Mouse (Mus musculus) forebrain, embryonic 13.5 days (tissue): ENCODE measurements at regions not wholly inside any gene's neighbourhood (a gene's known extent, or its start where the extent isn't known, plus 50 kb on each side); places are given as distances from the start of the nearest gene placed in this dataset.

ENCODE experiments used
- ATAC-seq: fragments of 200-750 bp; cut with Nextera tagmentation; 2 replicates; pipeline ENCODE4 v1.8.0; 2017
- H3K27ac ChIP-seq: fragments of 300-500 bp; sonication (generic); 2 replicates; pipeline ENCODE4 v1.5.1; 2015; ENCODE audit warnings: inconsistent platforms, mild to moderate bottlenecking, moderate library complexity
- H3K27me3 ChIP-seq: fragments of 300-500 bp; sonication (generic); 2 replicates; pipeline ENCODE4 v1.6.1; 2015; ENCODE audit warnings: mild to moderate bottlenecking, inconsistent platforms
- H3K36me3 ChIP-seq: fragments of 300-500 bp; sonication (generic); 2 replicates; pipeline ENCODE4 v1.6.1; 2015; ENCODE audit warnings: mild to moderate bottlenecking, inconsistent platforms; ENCODE audit not compliant: poor library complexity, severe bottlenecking
- H3K4me1 ChIP-seq: fragments of 300-500 bp; sonication (generic); 2 replicates; pipeline ENCODE4 v1.6.1; 2015; ENCODE audit warnings: inconsistent platforms
- H3K4me2 ChIP-seq: fragments of 300-500 bp; sonication (generic); 2 replicates; pipeline ENCODE4 v1.6.1; 2015; ENCODE audit warnings: inconsistent platforms, mild to moderate bottlenecking, moderate library complexity
- H3K4me3 ChIP-seq: fragments of 300-500 bp; sonication (generic); 2 replicates; pipeline ENCODE4 v1.5.1; 2015; ENCODE audit warnings: mild to moderate bottlenecking, inconsistent platforms
- H3K9ac ChIP-seq: fragments of 300-500 bp; sonication (generic); 2 replicates; pipeline ENCODE4 v1.6.1; 2015; ENCODE audit warnings: mild to moderate bottlenecking, inconsistent platforms
- H3K9me3 ChIP-seq: fragments of 300-500 bp; sonication (generic); replicated peaks from 2 replicates; pipeline ENCODE4 v1.6.1; 2016; ENCODE audit warnings: inconsistent platforms
- WGBS: fragments of 180-500 bp; shearing (Covaris S2); methylation state at CpG from one replicate; pipeline ENCODE4 v1.1.7; 2015; 5-methylcytosine and 5-hydroxymethylcytosine counted together

- Histone ChIP-seq H3K4me1 (no peaks in the 10 kb centered on the region), H3K36me3 (no peaks in the 10 kb centered on the region), H3K9ac (no peak overlapping the region), H3K4me2 (no peak overlapping the region), H3K9me3 (no peaks in the 10 kb centered on the region), H3K27me3 (no peaks in the 10 kb centered on the region), H3K27ac (no peak overlapping the region), H3K4me3 (no peak overlapping the region)
- peak; percentile 62; the same call in 1 of the 2 replicates for ATAC-seq
- 80% methylated on average over 2 of the region's 2 CpGs for WGBS
These were observed 166.6 kb downstream of the Cox7b2 start for GRCm38 (mm10) chr5:71381407-71381806.

GRCm38 (mm10) chr5:71366196-71366858, 181.7 kb downstream of the Cox7b2 start:
- ATAC-seq = no peak
- Histone ChIP-seq H3K9ac (no peak overlapping the region), H3K9me3 (no peaks in the 10 kb centered on the region), H3K4me1 (no peaks in the 10 kb centered on the region), H3K36me3 (no peaks in the 10 kb centered on the region), H3K4me2 (no peak overlapping the region), H3K27me3 (no peaks in the 10 kb centered on the region), H3K4me3 (no peak overlapping the region), H3K27ac (no peak overlapping the region)
- WGBS = 62% methylated on average over 3 of the region's 3 CpGs

- peak; percentile 24; the same call in 1 of the 2 replicates for ATAC-seq
- no peaks in the 10 kb centered on the region for H3K27me3 ChIP-seq
- no peaks in the 10 kb centered on the region for H3K36me3 ChIP-seq
- H3K4me1 ChIP-seq = no peaks in the 10 kb centered on the region
- WGBS = 80% methylated on average over 3 of the region's 3 CpGs
- no peak overlapping the region for H3K4me2 ChIP-seq
- no peak overlapping the region for H3K9ac ChIP-seq
- H3K9me3 ChIP-seq = no peaks in the 10 kb centered on the region
- H3K4me3 ChIP-seq = no peak overlapping the region
- H3K27ac ChIP-seq = no peak overlapping the region
These were observed 206.5 kb downstream of the Cox7b2 start for GRCm38 (mm10) chr5:71341512-71341911.

- H3K27ac ChIP-seq = no peak overlapping the region
- no peak overlapping the region for H3K4me3 ChIP-seq
- ATAC-seq = no peak
- no peaks in the 10 kb centered on the region for H3K27me3 ChIP-seq
- H3K36me3 ChIP-seq = no peaks in the 10 kb centered on the region
- 77% methylated on average over 6 of the region's 6 CpGs for WGBS
- H3K9me3 ChIP-seq = no peaks in the 10 kb centered on the region
- H3K4me1 ChIP-seq = no peaks in the 10 kb centered on the region
- H3K4me2 ChIP-seq = no peak overlapping the region
- no peak overlapping the region for H3K9ac ChIP-seq
These were observed 213.8 kb upstream of the Gabra2 start for GRCm38 (mm10) chr5:71309414-71309813.

- Histone ChIP-seq H3K9me3 (no peaks in the 10 kb centered on the region), H3K4me1 (no peaks in the 10 kb centered on the region), H3K4me2 (no peak overlapping the region), H3K4me3 (no peak overlapping the region), H3K9ac (no peak overlapping the region), H3K36me3 (no peaks in the 10 kb centered on the region), H3K27me3 (no peaks in the 10 kb centered on the region), H3K27ac (no peak overlapping the region)
- WGBS = 69% methylated on average over 7 of the region's 7 CpGs
- ATAC-seq = no peak
These were observed 166.7 kb upstream of the Gabra2 start for GRCm38 (mm10) chr5:71262202-71262883.

GRCm38 (mm10) chr5:71249273-71249672, 153.6 kb upstream of the Gabra2 start:
- 70% methylated on average over 2 of the region's 2 CpGs for WGBS
- Histone ChIP-seq H3K36me3 (no peaks in the 10 kb centered on the region), H3K27ac (peak overlapping the region; percentile 57; the same call in 1 of the 2 replicates), H3K4me3 (no peak overlapping the region), H3K9me3 (no peaks in the 10 kb centered on the region), H3K4me1 (peaks cover 11% of the 10 kb centered on the region), H3K9ac (no peak overlapping the region), H3K4me2 (no peak overlapping the region), H3K27me3 (no peaks in the 10 kb centered on the region)
- ATAC-seq = peak; percentile 83

- Histone ChIP-seq H3K27me3 (no peaks in the 10 kb centered on the region), H3K27ac (peak overlapping the region; percentile 74), H3K9ac (no peak overlapping the region), H3K36me3 (no peaks in the 10 kb centered on the region), H3K4me2 (no peak overlapping the region), H3K9me3 (no peaks in the 10 kb centered on the region), H3K4me3 (no peak overlapping the region), H3K4me1 (peaks cover 11% of the 10 kb centered on the region)
- ATAC-seq = peak; percentile 94
- WGBS = 51% methylated on average over 6 of the region's 6 CpGs
These were observed 152.9 kb upstream of the Gabra2 start for GRCm38 (mm10) chr5:71248318-71249135.

GRCm38 (mm10) chr5:71227615-71228014, 132.0 kb upstream of the Gabra2 start:
- H3K9me3 ChIP-seq = no peaks in the 10 kb centered on the region

GRCm38 (mm10) chr5:71200881-71201280, 105.2 kb upstream of the Gabra2 start:
- H3K9me3 ChIP-seq = no peaks in the 10 kb centered on the region
- no peaks in the 10 kb centered on the region for H3K27me3 ChIP-seq
- no peak for ATAC-seq
- no peak overlapping the region for H3K4me2 ChIP-seq
- H3K9ac ChIP-seq = no peak overlapping the region
- H3K27ac ChIP-seq = no peak overlapping the region
- H3K36me3 ChIP-seq = no peaks in the 10 kb centered on the region
- no peaks in the 10 kb centered on the region for H3K4me1 ChIP-seq
- 87% methylated on average over 6 of the region's 6 CpGs for WGBS
- no peak overlapping the region for H3K4me3 ChIP-seq

More at GRCm38 (mm10) chr5:71227615-71228014, 132.0 kb upstream of the Gabra2 start:
- no peaks in the 10 kb centered on the region for H3K36me3 ChIP-seq
- H3K27ac ChIP-seq = no peak overlapping the region
- no peak for ATAC-seq
- H3K27me3 ChIP-seq = no peaks in the 10 kb centered on the region
- no peaks in the 10 kb centered on the region for H3K4me1 ChIP-seq
- H3K4me2 ChIP-seq = no peak overlapping the region
- H3K9ac ChIP-seq = no peak overlapping the region
- H3K4me3 ChIP-seq = no peak overlapping the region
- 91% methylated on average over 4 of the region's 4 CpGs for WGBS

- Histone ChIP-seq H3K4me2 (no peak overlapping the region), H3K9ac (no peak overlapping the region), H3K4me3 (no peak overlapping the region), H3K4me1 (no peaks in the 10 kb centered on the region), H3K27me3 (no peaks in the 10 kb centered on the region), H3K36me3 (no peaks in the 10 kb centered on the region), H3K27ac (no peak overlapping the region), H3K9me3 (no peaks in the 10 kb centered on the region)
- no peak for ATAC-seq
- 58% methylated on average over 2 of the region's 2 CpGs for WGBS
These were observed 81.7 kb upstream of the Gabra2 start for GRCm38 (mm10) chr5:71177316-71177715.

- H3K4me2 ChIP-seq = no peak overlapping the region
- H3K9me3 ChIP-seq = no peaks in the 10 kb centered on the region
- H3K4me1 ChIP-seq = no peaks in the 10 kb centered on the region
- H3K9ac ChIP-seq = no peak overlapping the region
- H3K27ac ChIP-seq = no peak overlapping the region
- H3K4me3 ChIP-seq = no peak overlapping the region
- no peaks in the 10 kb centered on the region for H3K27me3 ChIP-seq
- no peaks in the 10 kb centered on the region for H3K36me3 ChIP-seq
- 60% methylated on average over 4 of the region's 4 CpGs for WGBS
- ATAC-seq = no peak
These were observed 74.7 kb upstream of the Gabra2 start for GRCm38 (mm10) chr5:71170378-71170777.
